ENCODE assay signal across 14 mouse cellular contexts in the genomic region with DNA sequence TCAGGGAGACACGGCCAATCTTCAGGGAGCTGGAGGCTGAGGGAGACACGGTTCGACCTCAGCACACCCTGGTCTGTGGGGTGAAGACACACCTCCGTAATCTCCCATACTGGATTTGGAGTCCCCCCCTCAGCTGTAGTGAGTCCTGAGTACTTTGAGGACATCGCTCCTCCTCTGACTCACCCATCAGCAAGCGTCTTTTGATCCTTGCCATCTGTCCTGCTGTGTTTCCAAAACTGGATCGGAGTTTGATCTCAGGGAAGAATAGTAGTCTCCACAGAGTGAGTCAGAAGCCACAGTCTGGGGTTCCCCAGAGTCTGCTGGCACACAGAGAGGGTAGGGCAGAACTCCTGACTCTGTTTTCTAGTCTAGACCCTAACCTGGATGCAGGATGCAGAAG.
DNase-seq lines count a peak whose midpoint lies in the region.
"Had no signal": no experiment of that assay in that cellular context is flagged by ENCODE, and none has a peak within 500 bp of the region (broad histone marks: within the 10 kb centered on the region; RNA-seq: fewer than 3 reads in every experiment).

No protein-coding gene starts in this region.

- DNase-seq in 3T3-L1 (ENCODE audit: low read depth, low spot score) = peak; percentile 42
- peak; percentile 70 for DNase-seq in Muller cell, postnatal 12 days (ENCODE audit: inconsistent ontology term)
- DNase-seq in lung, adult 18-20 months = peak; percentile 16 to 52
- peak; percentile 65 for DNase-seq in lung, postnatal 10 days
- no peak for DNase-seq in gastrocnemius, postnatal 25 days
- DNase-seq in cerebellum, adult 9-11 months = no peak
- DNase-seq in urinary bladder, postnatal 10 days (ENCODE audit: low spot score) = no peak
- DNase-seq: forebrain, postnatal 0 days; kidney, adult 9 months; kidney, postnatal 25 days; right cerebral cortex, adult 18-20 months; right cerebral cortex, postnatal 4 days; thymus, adult 18-20 months; thymus, postnatal 4 days had no signal

Comparison
In these comparisons a context has a peak if more than half of its experiments do, and no peak if none do; other contexts are left out.
1. DNase-seq: peak in 3T3-L1 (single experiment), Muller cell, postnatal 12 days (single experiment), lung, adult 18-20 months (2 of 2) and lung, postnatal 10 days (single experiment); none in gastrocnemius, postnatal 25 days (single experiment), cerebellum, adult 9-11 months (single experiment) and urinary bladder, postnatal 10 days (single experiment).